Mouse (Mus musculus) yolk sac, embryonic 10.5 days (tissue): ENCODE data around the gene Gm9821.

Experiments used
- DNase-seq: peaks from one replicate; pipeline ENCODE4 v3.0.0-alpha.2; 2017; ENCODE audit warnings: low spot score

Gm9821 gene

GRCm38 (mm10) chr2:91971231-91972097 is 26.0 kb downstream of the Gm9821 start:
- DNase-seq, result no peak

- no peak for DNase-seq
Measured at GRCm38 (mm10) chr2:91972121-91972566, 26.6 kb downstream of the Gm9821 start.

- no peak for DNase-seq
Measured at GRCm38 (mm10) chr2:91973416-91974135, 28.1 kb downstream of the Gm9821 start.

- DNase-seq, result no peak
Measured at GRCm38 (mm10) chr2:91975581-91976541, 30.4 kb downstream of the Gm9821 start, which contains the start of gene Dgkz. TSS of gene Dgkz (minus strand) at chr2:91975864.

GRCm38 (mm10) chr2:91977960-91978359 is 32.5 kb downstream of the Gm9821 start:
- no peak for DNase-seq

GRCm38 (mm10) chr2:91978547-91978946 is 33.0 kb downstream of the Gm9821 start:
- DNase-seq, result no peak

- no peak for DNase-seq
Measured at GRCm38 (mm10) chr2:91980245-91980644, 34.7 kb downstream of the Gm9821 start.

- DNase-seq, result no peak
Measured at GRCm38 (mm10) chr2:91980830-91981229, 35.3 kb downstream of the Gm9821 start.

GRCm38 (mm10) chr2:91984439-91984838 is 38.9 kb downstream of the Gm9821 start:
- peak; percentile 96 for DNase-seq

GRCm38 (mm10) chr2:91984906-91985525 is 39.5 kb downstream of the Gm9821 start:
- no peak for DNase-seq

GRCm38 (mm10) chr2:91986071-91986470 is 40.6 kb downstream of the Gm9821 start:
- no peak for DNase-seq

- DNase-seq, result peak; percentile 72
Measured at GRCm38 (mm10) chr2:91987542-91987941, 42.0 kb downstream of the Gm9821 start.

GRCm38 (mm10) chr2:91989750-91990149 is 44.2 kb downstream of the Gm9821 start:
- DNase-seq, result no peak

GRCm38 (mm10) chr2:91993409-91993808 is 47.9 kb downstream of the Gm9821 start:
- no peak for DNase-seq

- DNase-seq, result no peak
Measured at GRCm38 (mm10) chr2:91996006-91996405, 50.5 kb downstream of the Gm9821 start.
